Mouse (Mus musculus) intestine, embryonic 15.5 days (tissue): ENCODE measurements around the gene Sel1l3. TPM values are rescaled to one million over a fixed set of nuclear protein-coding genes. Genes with fewer than 3 reads are reported as not detected.

Experiments used
- ATAC-seq: fragments of 200-750 bp; cut with Nextera tagmentation; 2 replicates; pipeline ENCODE4 v1.8.0; 2017; ENCODE audit warnings: moderate TSS enrichment, moderate library complexity
- H3K27ac ChIP-seq: fragments of 300-500 bp; sonication (generic); 2 replicates; pipeline ENCODE4 v1.5.1; 2015; ENCODE audit warnings: mild to moderate bottlenecking, inconsistent platforms
- H3K27me3 ChIP-seq: fragments of 300-500 bp; sonication (generic); replicated peaks from 2 replicates; pipeline ENCODE4 v1.6.1; 2015; ENCODE audit warnings: inconsistent platforms
- H3K36me3 ChIP-seq: fragments of 300-500 bp; sonication (generic); 2 replicates; pipeline ENCODE4 v1.6.1; 2015; ENCODE audit warnings: inconsistent platforms
- H3K4me1 ChIP-seq: fragments of 300-500 bp; sonication (generic); replicated peaks from 2 replicates; pipeline ENCODE4 v1.6.1; 2015; ENCODE audit warnings: inconsistent platforms
- H3K4me2 ChIP-seq: fragments of 300-500 bp; sonication (generic); replicated peaks from 2 replicates; pipeline ENCODE4 v1.6.1; 2015; ENCODE audit warnings: mild to moderate bottlenecking, inconsistent platforms
- H3K4me3 ChIP-seq: fragments of 300-500 bp; sonication (generic); replicated peaks from 2 replicates; pipeline ENCODE4 v1.5.1; 2015; ENCODE audit warnings: inconsistent platforms
- H3K9ac ChIP-seq: fragments of 300-500 bp; sonication (generic); 2 replicates; pipeline ENCODE4 v1.6.1; 2015; ENCODE audit warnings: inconsistent platforms
- H3K9me3 ChIP-seq: fragments of 300-500 bp; sonication (generic); 2 replicates; pipeline ENCODE4 v1.6.1; 2016; ENCODE audit warnings: inconsistent platforms
- WGBS: fragments of 180-500 bp; shearing (Covaris S2); methylation state at CpG from one replicate; pipeline ENCODE4 v1.1.7; 2015; 5-methylcytosine and 5-hydroxymethylcytosine counted together
- polyA plus RNA-seq: library from polyadenylated mRNA; unstranded; fragments of >200 nt; fragmentation: Nextera tagmentation; extraction: Ambion mirVana; gene quantifications from 2 replicates; pipeline ENCODE4 v1.2.1, GENCODE M21; 2015

Sel1l3 gene
- polyA plus RNA-seq, 1 experiment from 2014 or later, result 12.2 TPM

GRCm38 (mm10) chr5:53167564-53167963 is 46.2 kb downstream of the Sel1l3 start:
- no peaks in the 10 kb centered on the region for H3K27me3 ChIP-seq
- no peak overlapping the region for H3K4me3 ChIP-seq
- no peak overlapping the region for H3K9ac ChIP-seq
- H3K4me1 ChIP-seq, result no peaks in the 10 kb centered on the region
- H3K9me3 ChIP-seq, result no peaks in the 10 kb centered on the region
- no peaks in the 10 kb centered on the region for H3K36me3 ChIP-seq
- ATAC-seq, result no peak
- WGBS, result 91% methylated on average over 4 of the region's 4 CpGs
- no peak overlapping the region for H3K4me2 ChIP-seq
- no peak overlapping the region for H3K27ac ChIP-seq

GRCm38 (mm10) chr5:53165672-53166071 is 48.1 kb downstream of the Sel1l3 start:
- 69% methylated on average over 5 of the region's 5 CpGs for WGBS
- Histone ChIP-seq H3K4me2 (no peak overlapping the region), H3K36me3 (no peaks in the 10 kb centered on the region), H3K9me3 (no peaks in the 10 kb centered on the region), H3K4me1 (no peaks in the 10 kb centered on the region), H3K27me3 (no peaks in the 10 kb centered on the region), H3K4me3 (no peak overlapping the region), H3K27ac (no peak overlapping the region), H3K9ac (no peak overlapping the region)
- ATAC-seq, result no peak

- Histone ChIP-seq H3K4me2 (no peak overlapping the region), H3K27ac (no peak overlapping the region), H3K4me3 (no peak overlapping the region), H3K27me3 (no peaks in the 10 kb centered on the region), H3K9me3 (no peaks in the 10 kb centered on the region), H3K9ac (no peak overlapping the region), H3K36me3 (no peaks in the 10 kb centered on the region), H3K4me1 (no peaks in the 10 kb centered on the region)
- 92% methylated on average over 8 of the region's 8 CpGs for WGBS
- ATAC-seq, result no peak
Observed at GRCm38 (mm10) chr5:53162436-53162835, 51.3 kb downstream of the Sel1l3 start.

GRCm38 (mm10) chr5:53161506-53162186 is 52.1 kb downstream of the Sel1l3 start:
- no peaks in the 10 kb centered on the region for H3K36me3 ChIP-seq
- H3K9me3 ChIP-seq, result no peaks in the 10 kb centered on the region
- no peaks in the 10 kb centered on the region for H3K27me3 ChIP-seq
- H3K27ac ChIP-seq, result no peak overlapping the region
- ATAC-seq, result no peak
- no peak overlapping the region for H3K4me3 ChIP-seq
- no peaks in the 10 kb centered on the region for H3K4me1 ChIP-seq
- H3K9ac ChIP-seq, result no peak overlapping the region
- 88% methylated on average over 8 of the region's 8 CpGs for WGBS
- no peak overlapping the region for H3K4me2 ChIP-seq

GRCm38 (mm10) chr5:53160207-53160606 is 53.5 kb downstream of the Sel1l3 start:
- no peak for ATAC-seq
- Histone ChIP-seq H3K4me3 (no peak overlapping the region), H3K9ac (no peak overlapping the region), H3K27me3 (no peaks in the 10 kb centered on the region), H3K36me3 (no peaks in the 10 kb centered on the region), H3K27ac (no peak overlapping the region), H3K9me3 (no peaks in the 10 kb centered on the region), H3K4me2 (no peak overlapping the region), H3K4me1 (no peaks in the 10 kb centered on the region)
- 82% methylated on average over 6 of the region's 6 CpGs for WGBS

GRCm38 (mm10) chr5:53159631-53160030 is 54.1 kb downstream of the Sel1l3 start:
- H3K4me1 ChIP-seq, result no peaks in the 10 kb centered on the region
- H3K9ac ChIP-seq, result no peak overlapping the region
- no peak overlapping the region for H3K27ac ChIP-seq
- WGBS, result 92% methylated on average over 4 of the region's 4 CpGs
- H3K36me3 ChIP-seq, result no peaks in the 10 kb centered on the region
- H3K4me2 ChIP-seq, result no peak overlapping the region
- no peak overlapping the region for H3K4me3 ChIP-seq
- no peak for ATAC-seq
- H3K9me3 ChIP-seq, result no peaks in the 10 kb centered on the region
- H3K27me3 ChIP-seq, result no peaks in the 10 kb centered on the region

GRCm38 (mm10) chr5:53159166-53159565 is 54.6 kb downstream of the Sel1l3 start:
- WGBS, result 84% methylated on average over 3 of the region's 3 CpGs
- H3K9ac ChIP-seq, result no peak overlapping the region
- H3K4me3 ChIP-seq, result no peak overlapping the region
- no peaks in the 10 kb centered on the region for H3K9me3 ChIP-seq
- H3K27ac ChIP-seq, result no peak overlapping the region
- H3K4me2 ChIP-seq, result no peak overlapping the region
- no peaks in the 10 kb centered on the region for H3K4me1 ChIP-seq
- no peaks in the 10 kb centered on the region for H3K27me3 ChIP-seq
- no peaks in the 10 kb centered on the region for H3K36me3 ChIP-seq
- no peak for ATAC-seq

GRCm38 (mm10) chr5:53155985-53156679 is 57.6 kb downstream of the Sel1l3 start:
- Histone ChIP-seq H3K9ac (no peak overlapping the region), H3K4me1 (no peaks in the 10 kb centered on the region), H3K27ac (no peak overlapping the region), H3K9me3 (no peaks in the 10 kb centered on the region), H3K4me3 (no peak overlapping the region), H3K27me3 (no peaks in the 10 kb centered on the region), H3K36me3 (no peaks in the 10 kb centered on the region), H3K4me2 (no peak overlapping the region)
- ATAC-seq, result no peak
- WGBS, result 79% methylated on average over 13 of the region's 13 CpGs

- Histone ChIP-seq H3K9ac (no peak overlapping the region), H3K27me3 (no peaks in the 10 kb centered on the region), H3K4me2 (no peak overlapping the region), H3K4me3 (no peak overlapping the region), H3K27ac (no peak overlapping the region), H3K36me3 (no peaks in the 10 kb centered on the region), H3K9me3 (no peaks in the 10 kb centered on the region), H3K4me1 (no peaks in the 10 kb centered on the region)
- 88% methylated on average over 2 of the region's 2 CpGs for WGBS
- ATAC-seq, result no peak
Observed at GRCm38 (mm10) chr5:53154501-53154900, 59.2 kb downstream of the Sel1l3 start.

- Histone ChIP-seq H3K4me1 (no peaks in the 10 kb centered on the region), H3K9ac (no peak overlapping the region), H3K27me3 (no peaks in the 10 kb centered on the region), H3K9me3 (no peaks in the 10 kb centered on the region), H3K4me3 (no peak overlapping the region), H3K27ac (no peak overlapping the region), H3K36me3 (no peaks in the 10 kb centered on the region), H3K4me2 (no peak overlapping the region)
- ATAC-seq, result no peak
- WGBS, result 72% methylated on average over 2 of the region's 2 CpGs
Observed at GRCm38 (mm10) chr5:53154078-53154477, 59.6 kb downstream of the Sel1l3 start.

GRCm38 (mm10) chr5:53153144-53153543 is 60.6 kb downstream of the Sel1l3 start:
- no peak overlapping the region for H3K27ac ChIP-seq
- no peak overlapping the region for H3K9ac ChIP-seq
- no peak overlapping the region for H3K4me3 ChIP-seq
- no peak overlapping the region for H3K4me2 ChIP-seq
- WGBS, result 80% methylated on average over 5 of the region's 5 CpGs
- no peaks in the 10 kb centered on the region for H3K4me1 ChIP-seq
- H3K9me3 ChIP-seq, result no peaks in the 10 kb centered on the region
- ATAC-seq, result no peak
- H3K36me3 ChIP-seq, result no peaks in the 10 kb centered on the region
- H3K27me3 ChIP-seq, result no peaks in the 10 kb centered on the region

GRCm38 (mm10) chr5:53151379-53151960 is 62.3 kb downstream of the Sel1l3 start:
- Histone ChIP-seq H3K36me3 (no peaks in the 10 kb centered on the region), H3K4me3 (no peak overlapping the region), H3K9ac (no peak overlapping the region), H3K4me1 (no peaks in the 10 kb centered on the region), H3K4me2 (no peak overlapping the region), H3K27me3 (no peaks in the 10 kb centered on the region), H3K9me3 (no peaks in the 10 kb centered on the region), H3K27ac (no peak overlapping the region)
- no peak for ATAC-seq
- 78% methylated on average over 18 of the region's 18 CpGs for WGBS
